ENCODE assay signal across 13 mouse cellular contexts in genomic region chr8:111728481-111728880, GRCm38 (mm10). TPM values are rescaled to one million over a fixed set of nuclear protein-coding genes. Genes with fewer than 3 reads are reported as not detected.
DNase-seq lines count a peak whose midpoint lies in the region; ATAC-seq and TF ChIP-seq lines count a peak whose summit lies in the region.
"Had no signal": no experiment of that assay in that cellular context is flagged by ENCODE, and none has a peak within 500 bp of the region (broad histone marks: within the 10 kb centered on the region; RNA-seq: fewer than 3 reads in every experiment).

No protein-coding gene starts in this region.

- no peak for TF ChIP-seq EP300 in liver, postnatal 0 days (IDR thresholded peaks at IDR 0.05; ENCODE audit: low read depth)

- 0 out of 2 replicates have a peak overlapping the region, but pooled peaks have one; percentile 5 for H3K27ac ChIP-seq in forebrain, embryonic 15.5 days (replicated peaks)
- H3K27ac ChIP-seq in forebrain, embryonic 11.5 days (ENCODE audit: low read depth, low read length) = no peak overlapping the region
- H3K27ac ChIP-seq in hindbrain, embryonic 14.5 days = no peak overlapping the region
- H3K27ac ChIP-seq in hindbrain, postnatal 0 days = no peak overlapping the region
- no peak overlapping the region for H3K27ac ChIP-seq in lung, embryonic 16.5 days (ENCODE audit: low read length)
- 0 out of 2 replicates have a peak overlapping the region, but pooled peaks have one; percentile 16 for H3K27ac ChIP-seq in liver, postnatal 0 days (ENCODE audit: low read depth)
- H3K27ac ChIP-seq: hindbrain, embryonic 15.5 days; midbrain, embryonic 15.5 days had no signal

- no peaks in the 10 kb centered on the region for H3K9me3 ChIP-seq in forebrain, embryonic 15.5 days
- H3K9me3 ChIP-seq in forebrain, embryonic 11.5 days (ENCODE audit: control insufficient read depth, low read length) = no peaks in the 10 kb centered on the region
- no peaks in the 10 kb centered on the region for H3K9me3 ChIP-seq in hindbrain, embryonic 14.5 days (ENCODE audit: control insufficient read depth, low read length)
- H3K9me3 ChIP-seq in hindbrain, postnatal 0 days (ENCODE audit: low read length) = no peaks in the 10 kb centered on the region
- H3K9me3 ChIP-seq in lung, embryonic 16.5 days (ENCODE audit: control insufficient read depth, low read length) = no peaks in the 10 kb centered on the region
- H3K9me3 ChIP-seq in liver, postnatal 0 days (ENCODE audit: low read length) = no peaks in the 10 kb centered on the region
- H3K9me3 ChIP-seq: hindbrain, embryonic 15.5 days; midbrain, embryonic 15.5 days had no signal

- no peak for TF ChIP-seq CTCF in hindbrain, postnatal 0 days (IDR thresholded peaks at IDR 0.05; ENCODE audit: low read depth)
- TF ChIP-seq CTCF in liver, postnatal 0 days (IDR thresholded peaks at IDR 0.05; ENCODE audit: low read depth) = no peak

- H3K27me3 ChIP-seq in forebrain, embryonic 15.5 days = no peaks in the 10 kb centered on the region
- no peaks in the 10 kb centered on the region for H3K27me3 ChIP-seq in forebrain, embryonic 11.5 days (ENCODE audit: control insufficient read depth, insufficient read depth, low read length)
- H3K27me3 ChIP-seq in hindbrain, embryonic 14.5 days (ENCODE audit: control insufficient read depth, insufficient read depth, low read length) = no peaks in the 10 kb centered on the region
- no peaks in the 10 kb centered on the region for H3K27me3 ChIP-seq in hindbrain, postnatal 0 days (ENCODE audit: insufficient read depth, low read length)
- no peaks in the 10 kb centered on the region for H3K27me3 ChIP-seq in lung, embryonic 16.5 days (ENCODE audit: control insufficient read depth, insufficient read depth, low read depth, low read length)
- peaks cover 23% of the 10 kb centered on the region for H3K27me3 ChIP-seq in liver, postnatal 0 days (ENCODE audit: insufficient read depth, low read length)
- H3K27me3 ChIP-seq: hindbrain, embryonic 15.5 days; midbrain, embryonic 15.5 days had no signal

- peaks cover 57% of the 10 kb centered on the region for H3K4me1 ChIP-seq in forebrain, embryonic 15.5 days
- H3K4me1 ChIP-seq in forebrain, embryonic 11.5 days (replicated peaks; ENCODE audit: control insufficient read depth, insufficient read depth, low read length) = peaks cover 22% of the 10 kb centered on the region; the same call in 1 of the 2 replicates
- peaks cover 59% of the 10 kb centered on the region for H3K4me1 ChIP-seq in hindbrain, embryonic 14.5 days (replicated peaks; ENCODE audit: control insufficient read depth, insufficient read depth, low read length)
- H3K4me1 ChIP-seq in hindbrain, postnatal 0 days (ENCODE audit: insufficient read depth, low read length) = peaks cover 29% of the 10 kb centered on the region
- H3K4me1 ChIP-seq in lung, embryonic 16.5 days (replicated peaks; ENCODE audit: control insufficient read depth, insufficient read depth, low read length) = peaks cover 63% of the 10 kb centered on the region
- H3K4me1 ChIP-seq in liver, postnatal 0 days (ENCODE audit: insufficient read depth) = peaks cover 55% of the 10 kb centered on the region

- H3K4me2 ChIP-seq in forebrain, embryonic 15.5 days (replicated peaks) = no peak overlapping the region
- no peak overlapping the region for H3K4me2 ChIP-seq in forebrain, embryonic 11.5 days (ENCODE audit: low read depth, low read length, severe bottlenecking)
- no peak overlapping the region for H3K4me2 ChIP-seq in hindbrain, embryonic 14.5 days (replicated peaks)
- no peak overlapping the region for H3K4me2 ChIP-seq in hindbrain, postnatal 0 days (ENCODE audit: low read depth, low read length)
- no peak overlapping the region for H3K4me2 ChIP-seq in lung, embryonic 16.5 days (ENCODE audit: low read depth, low read length)
- no peak overlapping the region for H3K4me2 ChIP-seq in liver, postnatal 0 days (ENCODE audit: low read depth, low read length)
- H3K4me2 ChIP-seq: hindbrain, embryonic 15.5 days; midbrain, embryonic 15.5 days had no signal

- H3K4me3 ChIP-seq in forebrain, embryonic 15.5 days = no peak overlapping the region
- H3K4me3 ChIP-seq in forebrain, embryonic 11.5 days (ENCODE audit: low read depth, low read length) = no peak overlapping the region
- H3K4me3 ChIP-seq in hindbrain, embryonic 14.5 days (replicated peaks; ENCODE audit: low read length) = no peak overlapping the region
- no peak overlapping the region for H3K4me3 ChIP-seq in hindbrain, postnatal 0 days (ENCODE audit: low read length)
- no peak overlapping the region for H3K4me3 ChIP-seq in lung, embryonic 16.5 days (ENCODE audit: low read length)
- H3K4me3 ChIP-seq in liver, postnatal 0 days (ENCODE audit: low read depth, low read length) = no peak overlapping the region
- H3K4me3 ChIP-seq: hindbrain, embryonic 15.5 days; midbrain, embryonic 15.5 days had no signal

- H3K36me3 ChIP-seq in forebrain, embryonic 15.5 days = no peaks in the 10 kb centered on the region
- no peaks in the 10 kb centered on the region for H3K36me3 ChIP-seq in forebrain, embryonic 11.5 days (ENCODE audit: control insufficient read depth, insufficient read depth, low read length)
- H3K36me3 ChIP-seq in hindbrain, embryonic 14.5 days (replicated peaks; ENCODE audit: control insufficient read depth, insufficient read depth) = no peaks in the 10 kb centered on the region
- H3K36me3 ChIP-seq in hindbrain, postnatal 0 days (ENCODE audit: insufficient read depth, low read length) = no peaks in the 10 kb centered on the region
- no peaks in the 10 kb centered on the region for H3K36me3 ChIP-seq in lung, embryonic 16.5 days (ENCODE audit: control insufficient read depth, insufficient read depth, low read length)
- no peaks in the 10 kb centered on the region for H3K36me3 ChIP-seq in liver, postnatal 0 days (replicated peaks; ENCODE audit: insufficient read depth, low read length)
- H3K36me3 ChIP-seq: hindbrain, embryonic 15.5 days; midbrain, embryonic 15.5 days had no signal

- WGBS in forebrain, embryonic 15.5 days = 74% methylated on average over 5 of the region's 5 CpGs
- WGBS in forebrain, embryonic 11.5 days = 80% methylated on average over 5 of the region's 5 CpGs
- WGBS in hindbrain, embryonic 14.5 days = 73% methylated on average over 5 of the region's 5 CpGs
- WGBS in hindbrain, postnatal 0 days = 63% methylated on average over 5 of the region's 5 CpGs
- WGBS in lung, embryonic 16.5 days = 77% methylated on average over 5 of the region's 5 CpGs
- 71% methylated on average over 5 of the region's 5 CpGs for WGBS in liver, postnatal 0 days (ENCODE audit: insufficient replicate concordance)

- ATAC-seq in forebrain, embryonic 15.5 days (replicated peaks) = no peak
- ATAC-seq in forebrain, embryonic 11.5 days (replicated peaks; ENCODE audit: low FRiP score) = no peak
- ATAC-seq in hindbrain, embryonic 14.5 days (ENCODE audit: low FRiP score) = no peak
- ATAC-seq in hindbrain, postnatal 0 days = no peak
- ATAC-seq in lung, embryonic 16.5 days (ENCODE audit: low read depth) = no peak
- ATAC-seq in liver, postnatal 0 days = no peak
- ATAC-seq in inflammation-experienced regulatory T-cells, adult 6 months = no peak
- ATAC-seq: activated CD4-positive, CD25-positive, alpha-beta regulatory T cell, adult 4 months; midbrain, embryonic 15.5 days had no signal

- no peak for DNase-seq in forebrain, embryonic 11.5 days (ENCODE audit: low spot score)
- no peak for DNase-seq in hindbrain, embryonic 14.5 days (ENCODE audit: low spot score)
- no peak for DNase-seq in hindbrain, postnatal 0 days (ENCODE audit: low spot score)
- no peak for DNase-seq in lung, postnatal 10 days
- no peak for DNase-seq in liver, postnatal 0 days
- DNase-seq: left cerebral cortex, postnatal 4 days had no signal

- H3K9ac ChIP-seq in forebrain, embryonic 15.5 days (replicated peaks) = no peak overlapping the region
- H3K9ac ChIP-seq in forebrain, embryonic 11.5 days (ENCODE audit: low read length) = no peak overlapping the region
- 0 out of 2 replicates have a peak overlapping the region, but pooled peaks have one; percentile 11 for H3K9ac ChIP-seq in hindbrain, embryonic 14.5 days
- no peak overlapping the region for H3K9ac ChIP-seq in hindbrain, postnatal 0 days (replicated peaks; ENCODE audit: low read length)
- 0 out of 2 replicates have a peak overlapping the region, but pooled peaks have one; percentile 14 for H3K9ac ChIP-seq in lung, embryonic 16.5 days (ENCODE audit: low read length)
- H3K9ac ChIP-seq in liver, postnatal 0 days (replicated peaks) = no peak overlapping the region
- H3K9ac ChIP-seq: hindbrain, embryonic 15.5 days; midbrain, embryonic 15.5 days had no signal

RNA-seq across cellular contexts. Expression of gene Bcar1, which starts 15.1 kb away (rescaled TPM):
- 51.8 and 55.1 TPM in 2 replicates for polyA plus RNA-seq in forebrain, embryonic 15.5 days (2015; fragmentation: Nextera tagmentation; extraction: Ambion mirVana)
- polyA plus RNA-seq in forebrain, embryonic 11.5 days (2014; fragmentation: Nextera tagmentation; extraction: Ambion mirVana) = 60.1 and 60.8 TPM in 2 replicates
- polyA plus RNA-seq in hindbrain, embryonic 14.5 days (2014; fragmentation: Nextera tagmentation; extraction: Ambion mirVana) = 49.1 and 52.1 TPM in 2 replicates
- total RNA-seq in hindbrain, postnatal 0 days (2014; rRNA removed) = 93.6 and 100 TPM in 2 replicates
- polyA plus RNA-seq in hindbrain, postnatal 0 days (2015; fragmentation: Nextera tagmentation; extraction: Ambion mirVana) = 42.6 and 48.8 TPM in 2 replicates
- 49.2 and 52.1 TPM in 2 replicates for polyA plus RNA-seq in lung, embryonic 16.5 days (2015; fragmentation: Nextera tagmentation; extraction: Ambion mirVana)
- 9.9 and 11.6 TPM in 2 replicates for polyA plus RNA-seq in liver, postnatal 0 days (2015; fragmentation: Nextera tagmentation; extraction: Ambion mirVana)
- polyA plus RNA-seq in inflammation-experienced regulatory T-cells, adult 6 months (2017; shearing (Covaris generic)) = under 1 TPM in 2 of 3 experiments, not detected in 1; 0.17 to 0.25 TPM

RNA-seq across cellular contexts. Expression of gene Ctrb1, which starts 37.7 kb away (rescaled TPM):
- polyA plus RNA-seq in forebrain, embryonic 15.5 days (2015; fragmentation: Nextera tagmentation; extraction: Ambion mirVana) = not detected in 2 replicates
- polyA plus RNA-seq in forebrain, embryonic 11.5 days (2014; fragmentation: Nextera tagmentation; extraction: Ambion mirVana) = not detected in 2 replicates
- not detected in 2 replicates for polyA plus RNA-seq in hindbrain, embryonic 14.5 days (2014; fragmentation: Nextera tagmentation; extraction: Ambion mirVana)
- not detected in 2 replicates for total RNA-seq in hindbrain, postnatal 0 days (2014; rRNA removed)
- polyA plus RNA-seq in hindbrain, postnatal 0 days (2015; fragmentation: Nextera tagmentation; extraction: Ambion mirVana) = not detected in 2 replicates
- polyA plus RNA-seq in lung, embryonic 16.5 days (2015; fragmentation: Nextera tagmentation; extraction: Ambion mirVana) = 1.2 TPM in 1 of 2 replicates, not detected in the other
- 0.13 and 38.9 TPM in 2 replicates for polyA plus RNA-seq in liver, postnatal 0 days (2015; fragmentation: Nextera tagmentation; extraction: Ambion mirVana)
- not detected for polyA plus RNA-seq in inflammation-experienced regulatory T-cells, adult 6 months (2017; shearing (Covaris generic))
- total RNA-seq: left cerebral cortex, postnatal 4 days had no signal
- polyA plus RNA-seq: activated CD4-positive, CD25-positive, alpha-beta regulatory T cell, adult 4 months; stomach, embryonic 14.5 days had no signal

Comparison
In these comparisons a context has a peak if more than half of its experiments do, and no peak if none do; other contexts are left out.
1. H3K27ac ChIP-seq: peak in forebrain, embryonic 15.5 days (single experiment) and liver, postnatal 0 days (single experiment); none in forebrain, embryonic 11.5 days (single experiment), hindbrain, embryonic 14.5 days (single experiment), hindbrain, postnatal 0 days (single experiment) and lung, embryonic 16.5 days (single experiment).
2. H3K9ac ChIP-seq: peak in hindbrain, embryonic 14.5 days (single experiment) and lung, embryonic 16.5 days (single experiment); none in forebrain, embryonic 15.5 days (single experiment), forebrain, embryonic 11.5 days (single experiment), hindbrain, postnatal 0 days (single experiment) and liver, postnatal 0 days (single experiment).